Mouse (Mus musculus) testis, adult 2 months (tissue): ENCODE data around the gene Nsmce4a.

Experiments used
- CTCF ChIP-seq: fragments of 200-500 bp; IDR thresholded peaks from 2 replicates; pipeline ENCODE4 v1.5.1; 2012; ENCODE audit warnings: low read depth, mild to moderate bottlenecking, inconsistent platforms, low read length, moderate library complexity; ENCODE audit not compliant: control insufficient read depth, insufficient read depth, insufficient replicate concordance
- POLR2A ChIP-seq: fragments of 200-500 bp; IDR thresholded peaks from 2 replicates; pipeline ENCODE4 v1.6.1; 2012; ENCODE audit warnings: low read depth, mild to moderate bottlenecking, inconsistent platforms, low read length, moderate library complexity; ENCODE audit not compliant: control insufficient read depth

DNA sequence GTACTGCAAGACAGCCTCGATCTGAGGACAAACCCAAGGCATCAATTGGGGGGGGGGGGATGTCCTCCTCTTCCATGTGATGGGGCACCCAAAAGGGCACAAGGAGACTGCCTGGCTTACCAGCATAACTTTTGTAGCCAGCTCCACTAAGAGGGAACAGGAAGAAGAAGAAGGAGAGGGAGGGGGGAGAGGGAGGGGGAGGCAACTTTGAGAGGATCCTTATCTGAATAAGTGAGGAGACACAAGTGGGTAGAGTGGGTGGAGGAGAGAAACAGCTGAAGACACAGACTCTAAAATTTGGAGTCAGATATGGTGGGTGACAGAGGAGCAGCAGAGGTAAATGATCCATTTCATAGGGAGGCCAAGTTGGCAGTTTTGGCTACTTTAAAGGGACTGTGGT, 12.0 kb downstream of the Nsmce4a start:
- TF ChIP-seq CTCF (no peak), POLR2A (no peak)
